8 mouse cellular contexts compared by ENCODE assay signal in the genomic region with DNA sequence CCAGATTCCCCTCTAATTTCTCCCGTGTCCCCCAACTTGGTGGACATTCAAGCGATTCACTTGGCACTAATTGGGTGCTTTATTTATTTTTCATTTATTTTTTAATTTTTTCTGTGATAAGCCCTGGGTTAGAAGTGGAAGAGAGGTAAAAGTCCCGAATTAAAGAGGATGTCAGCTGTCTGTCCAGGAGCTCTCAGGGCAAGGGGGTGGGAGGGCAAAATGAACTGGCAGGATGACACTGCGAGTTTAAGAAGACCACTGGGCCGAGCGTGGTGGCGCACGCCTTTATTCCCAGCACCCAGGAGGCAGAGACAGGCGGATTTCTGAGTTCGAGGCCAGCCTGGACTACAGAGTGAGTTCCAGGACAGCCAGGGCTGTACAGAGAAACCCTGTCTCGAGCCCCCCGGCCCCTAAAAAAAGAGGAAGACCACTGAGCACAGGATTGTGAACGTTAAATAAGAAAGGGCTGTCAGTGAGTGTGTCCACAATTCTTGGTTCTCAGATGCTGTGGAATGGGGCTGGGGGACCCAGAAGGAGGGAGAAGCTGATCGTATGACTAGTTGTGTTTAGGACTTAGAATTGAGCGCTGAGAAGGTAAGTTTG. TPM values are rescaled to one million over a fixed set of nuclear protein-coding genes. Genes with fewer than 3 reads are reported as not detected.
DNase-seq lines count a peak whose midpoint lies in the region; ATAC-seq and TF ChIP-seq lines count a peak whose summit lies in the region.

No protein-coding gene starts in this region.

- H3K36me3 ChIP-seq in neural tube, embryonic 11.5 days (ENCODE audit: control insufficient read depth, insufficient read depth, low read length) = no peaks in the 10 kb centered on the region
- H3K36me3 ChIP-seq in limb, embryonic 14.5 days (ENCODE audit: control insufficient read depth, insufficient read depth, low read length) = no peaks in the 10 kb centered on the region
- H3K36me3 ChIP-seq in stomach, postnatal 0 days (ENCODE audit: control insufficient read depth, insufficient read depth, low read length) = no peaks in the 10 kb centered on the region

- H3K4me3 ChIP-seq in cerebellum, adult 2 months (replicated peaks; ENCODE audit: insufficient read depth, low read depth, low read length) = peak overlapping the region; percentile 91
- H3K4me3 ChIP-seq in neural tube, embryonic 11.5 days (ENCODE audit: low read depth, low read length) = no peak overlapping the region
- peak overlapping the region; percentile 51 for H3K4me3 ChIP-seq in limb, embryonic 14.5 days (replicated peaks; ENCODE audit: low read length)
- H3K4me3 ChIP-seq in stomach, postnatal 0 days (ENCODE audit: low read depth, low read length) = peak overlapping the region; percentile 51

- ATAC-seq in neural tube, embryonic 11.5 days (ENCODE audit: insufficient read depth, low FRiP score, low TSS enrichment) = no peak
- ATAC-seq in limb, embryonic 14.5 days (ENCODE audit: low FRiP score, low read depth) = no peak
- ATAC-seq in stomach, postnatal 0 days (ENCODE audit: low FRiP score, low TSS enrichment) = no peak

- 32% methylated on average over 15 of the region's 15 CpGs for WGBS in cerebellum, adult 2 months
- WGBS in neural tube, embryonic 11.5 days = 67% methylated on average over 15 of the region's 15 CpGs
- WGBS in limb, embryonic 14.5 days = 54% methylated on average over 15 of the region's 15 CpGs
- WGBS in stomach, postnatal 0 days = 44% methylated on average over 15 of the region's 15 CpGs

- TF ChIP-seq CTCF in cerebellum, adult 2 months (IDR thresholded peaks at IDR 0.05; ENCODE audit: borderline replicate concordance, insufficient read depth, low read depth, low read length) = no peak
- no peak for TF ChIP-seq CTCF in stomach, postnatal 0 days (IDR thresholded peaks at IDR 0.05; ENCODE audit: low read depth)

- H3K9me3 ChIP-seq in neural tube, embryonic 11.5 days (ENCODE audit: control insufficient read depth, low read length) = no peaks in the 10 kb centered on the region
- no peaks in the 10 kb centered on the region for H3K9me3 ChIP-seq in limb, embryonic 14.5 days (ENCODE audit: control insufficient read depth, low read length)
- H3K9me3 ChIP-seq in stomach, postnatal 0 days (ENCODE audit: control insufficient read depth, low read length) = no peaks in the 10 kb centered on the region

- TF ChIP-seq POLR2A in cerebellum, adult 2 months (IDR thresholded peaks at IDR 0.05; ENCODE audit: borderline replicate concordance, insufficient read depth, low read length) = no peak
- TF ChIP-seq POLR2A in limb, embryonic 14.5 days (IDR thresholded peaks at IDR 0.05; ENCODE audit: borderline replicate concordance, extremely low read depth, insufficient read depth, insufficient read length) = no peak

- no peak overlapping the region for H3K9ac ChIP-seq in neural tube, embryonic 11.5 days (ENCODE audit: low read length)
- H3K9ac ChIP-seq in limb, embryonic 14.5 days (ENCODE audit: low read depth, low read length, severe bottlenecking) = peak overlapping the region; percentile 62; the same call in 1 of the 2 replicates
- no peak overlapping the region for H3K9ac ChIP-seq in stomach, postnatal 0 days (ENCODE audit: low read length)

- no peaks in the 10 kb centered on the region for H3K4me1 ChIP-seq in cerebellum, adult 2 months (ENCODE audit: control insufficient read depth, insufficient read depth, low read length)
- H3K4me1 ChIP-seq in neural tube, embryonic 11.5 days (ENCODE audit: control insufficient read depth, insufficient read depth, low read length) = peaks cover 8% of the 10 kb centered on the region
- H3K4me1 ChIP-seq in limb, embryonic 14.5 days (ENCODE audit: control insufficient read depth, insufficient read depth, low read length) = peaks cover 12% of the 10 kb centered on the region
- H3K4me1 ChIP-seq in stomach, postnatal 0 days (replicated peaks; ENCODE audit: control insufficient read depth, insufficient read depth) = peaks cover 3% of the 10 kb centered on the region

- no peak for DNase-seq in cerebellum, adult 2 months
- DNase-seq in cerebellum, postnatal 36 days = no peak
- DNase-seq in neural tube, embryonic 11.5 days (ENCODE audit: low spot score) = no peak
- no peak for DNase-seq in neural tube, embryonic 10.5 days (ENCODE audit: extremely low spot score, low spot score)
- DNase-seq in limb, embryonic 14.5 days (ENCODE audit: low spot score) = no peak
- no peak for DNase-seq in stomach, postnatal 0 days (ENCODE audit: low spot score)
- DNase-seq in thymus, postnatal 25 days = no peak
- DNase-seq in thymus, postnatal 36 days = no peak

- no peak for TF ChIP-seq EP300 in stomach, postnatal 0 days (optimal IDR thresholded peaks at IDR 0.05)

- H3K27me3 ChIP-seq in cerebellum, adult 2 months (ENCODE audit: control insufficient read depth, insufficient read depth, low read length) = no peaks in the 10 kb centered on the region
- H3K27me3 ChIP-seq in neural tube, embryonic 11.5 days (ENCODE audit: control insufficient read depth, insufficient read depth, low read length) = 0 out of 2 replicates have a peak, but pooled peaks cover 4% of the 10 kb centered on the region
- H3K27me3 ChIP-seq in limb, embryonic 14.5 days (ENCODE audit: control insufficient read depth, insufficient read depth, low read length) = no peaks in the 10 kb centered on the region
- H3K27me3 ChIP-seq in stomach, postnatal 0 days (ENCODE audit: control insufficient read depth, insufficient read depth, low read length) = no peaks in the 10 kb centered on the region

- peak overlapping the region; percentile 63 for H3K4me2 ChIP-seq in neural tube, embryonic 11.5 days (ENCODE audit: low read depth)
- H3K4me2 ChIP-seq in limb, embryonic 14.5 days (replicated peaks; ENCODE audit: low read depth, low read length, severe bottlenecking) = peak overlapping the region; percentile 66; the same call in 1 of the 2 replicates
- H3K4me2 ChIP-seq in stomach, postnatal 0 days (replicated peaks; ENCODE audit: low read depth) = peak overlapping the region; percentile 66

- peak overlapping the region; percentile 97 for H3K27ac ChIP-seq in cerebellum, adult 2 months (ENCODE audit: insufficient read depth, low read length)
- H3K27ac ChIP-seq in neural tube, embryonic 11.5 days (ENCODE audit: low read depth, low read length) = peak overlapping the region; percentile 91; the same call in 1 of the 2 replicates
- H3K27ac ChIP-seq in limb, embryonic 14.5 days (replicated peaks; ENCODE audit: low read depth, low read length) = peak overlapping the region; percentile 98
- peak overlapping the region; percentile 99 for H3K27ac ChIP-seq in stomach, postnatal 0 days (replicated peaks)

RNA-seq across cellular contexts. Expression of gene Ctdsp1, which starts 3.8 kb away (rescaled TPM):
- polyA plus RNA-seq in cerebellum, adult 2 months (2012; rRNA removed) = 35.7 and 37.2 TPM in 2 replicates
- 41.5 and 43.5 TPM in 2 replicates for polyA plus RNA-seq in neural tube, embryonic 11.5 days (2014; fragmentation: Nextera tagmentation; extraction: Ambion mirVana)
- polyA plus RNA-seq in limb, embryonic 14.5 days (2012; rRNA removed) = 138 and 177 TPM in 2 replicates
- polyA plus RNA-seq in limb, embryonic 14.5 days (2014; fragmentation: Nextera tagmentation; extraction: Ambion mirVana) = 96.4 and 109 TPM in 2 replicates
- polyA plus RNA-seq in stomach, postnatal 0 days (2015; fragmentation: Nextera tagmentation; extraction: Ambion mirVana) = 45.2 and 47.4 TPM in 2 replicates

RNA-seq across cellular contexts. Expression of gene Slc11a1, which starts 12.5 kb away (rescaled TPM):
- polyA plus RNA-seq in cerebellum, adult 2 months (2012; rRNA removed) = 4.7 and 5.6 TPM in 2 replicates
- 1.9 and 2.3 TPM in 2 replicates for polyA plus RNA-seq in neural tube, embryonic 11.5 days (2014; fragmentation: Nextera tagmentation; extraction: Ambion mirVana)
- 7.2 and 8.0 TPM in 2 replicates for polyA plus RNA-seq in limb, embryonic 14.5 days (2012; rRNA removed)
- 3.2 and 3.5 TPM in 2 replicates for polyA plus RNA-seq in limb, embryonic 14.5 days (2014; fragmentation: Nextera tagmentation; extraction: Ambion mirVana)
- polyA plus RNA-seq in stomach, postnatal 0 days (2015; fragmentation: Nextera tagmentation; extraction: Ambion mirVana) = 3.0 and 3.8 TPM in 2 replicates

RNA-seq across cellular contexts. Expression of gene Vil1, which starts 21.7 kb away (rescaled TPM):
- polyA plus RNA-seq in cerebellum, adult 2 months (2012; rRNA removed) = 0.39 and 0.59 TPM in 2 replicates
- polyA plus RNA-seq in neural tube, embryonic 11.5 days (2014; fragmentation: Nextera tagmentation; extraction: Ambion mirVana) = 0.09 and 0.15 TPM in 2 replicates
- 0.14 and 0.73 TPM in 2 replicates for polyA plus RNA-seq in limb, embryonic 14.5 days (2012; rRNA removed)
- polyA plus RNA-seq in limb, embryonic 14.5 days (2014; fragmentation: Nextera tagmentation; extraction: Ambion mirVana) = 0.08 and 0.10 TPM in 2 replicates
- polyA plus RNA-seq in stomach, postnatal 0 days (2015; fragmentation: Nextera tagmentation; extraction: Ambion mirVana) = 11.1 and 12.8 TPM in 2 replicates

RNA-seq across cellular contexts. Expression of gene Catip, which starts 25.6 kb away (rescaled TPM):
- polyA plus RNA-seq in cerebellum, adult 2 months (2012; rRNA removed) = 2.1 and 3.3 TPM in 2 replicates
- 0.20 and 0.26 TPM in 2 replicates for polyA plus RNA-seq in neural tube, embryonic 11.5 days (2014; fragmentation: Nextera tagmentation; extraction: Ambion mirVana)
- polyA plus RNA-seq in limb, embryonic 14.5 days (2012; rRNA removed) = 3.8 and 4.2 TPM in 2 replicates
- polyA plus RNA-seq in limb, embryonic 14.5 days (2014; fragmentation: Nextera tagmentation; extraction: Ambion mirVana) = 0.73 and 1.8 TPM in 2 replicates
- 0.50 and 0.73 TPM in 2 replicates for polyA plus RNA-seq in stomach, postnatal 0 days (2015; fragmentation: Nextera tagmentation; extraction: Ambion mirVana)
